Mouse (Mus musculus): Measurements from ENCODE around the gene Prss12.
"Not testable (repeated sequence)": the region's sequence is repeated elsewhere in the genome, so short reads cannot be mapped to it uniquely, and the experiment has no call there.

Gene Prss12

GRCm38 (mm10) chr3:123476833-123477232 is 30.1 kb downstream of the Prss12 start:
- no peak for DNase-seq (ENCODE audit: low spot score in 2 of 2)

GRCm38 (mm10) chr3:123481266-123481665 is 34.6 kb downstream of the Prss12 start:
- DNase-seq (ENCODE audit: low spot score in 2 of 2) = no peak

- DNase-seq (ENCODE audit: low spot score in 2 of 2) = no peak
Measured at GRCm38 (mm10) chr3:123491814-123492213, 45.1 kb downstream of the Prss12 start.

GRCm38 (mm10) chr3:123493163-123493562 is 46.5 kb downstream of the Prss12 start:
- no peak for DNase-seq (ENCODE audit: low spot score in 2 of 2)

GRCm38 (mm10) chr3:123495088-123495487 is 48.4 kb downstream of the Prss12 start:
- DNase-seq (ENCODE audit: low spot score in 2 of 2) = no peak

- no peak for DNase-seq (ENCODE audit: low spot score in 2 of 2)
Measured at GRCm38 (mm10) chr3:123498787-123499186, 52.1 kb downstream of the Prss12 start.

- not testable (repeated sequence) for DNase-seq (ENCODE audit: low spot score in 2 of 2)
Measured at GRCm38 (mm10) chr3:123501798-123502197, 55.1 kb downstream of the Prss12 start.

- no peak for DNase-seq (ENCODE audit: low spot score in 2 of 2)
Measured at GRCm38 (mm10) chr3:123503943-123504342, 57.2 kb downstream of the Prss12 start.

- DNase-seq (ENCODE audit: low spot score in 2 of 2) = no peak
Measured at GRCm38 (mm10) chr3:123504783-123505182, 58.1 kb downstream of the Prss12 start.

GRCm38 (mm10) chr3:123505778-123506667 is 59.3 kb downstream of the Prss12 start:
- DNase-seq (ENCODE audit: low spot score in 2 of 2) = no peak

GRCm38 (mm10) chr3:123506699-123507662 is 60.3 kb downstream of the Prss12 start:
- no peak for DNase-seq (ENCODE audit: low spot score in 2 of 2)

GRCm38 (mm10) chr3:123507663-123508055 is 60.9 kb downstream of the Prss12 start:
- no peak for DNase-seq (ENCODE audit: low spot score in 2 of 2)

- DNase-seq (ENCODE audit: low spot score in 2 of 2) = peak; percentile 96 to 98
Measured at GRCm38 (mm10) chr3:123508056-123508674, 61.5 kb downstream of the Prss12 start.

- no peak for DNase-seq (ENCODE audit: low spot score in 2 of 2)
Measured at GRCm38 (mm10) chr3:123508675-123509376, 62.1 kb downstream of the Prss12 start.

GRCm38 (mm10) chr3:123511818-123512217 is 65.1 kb downstream of the Prss12 start:
- DNase-seq (ENCODE audit: low spot score in 2 of 2) = no peak

- DNase-seq (ENCODE audit: low spot score in 2 of 2) = no peak
Measured at GRCm38 (mm10) chr3:123514886-123515285, 68.2 kb downstream of the Prss12 start.

GRCm38 (mm10) chr3:123515600-123516359 is 69.1 kb downstream of the Prss12 start:
- peak in 1 of 2 experiments; percentile 24 for DNase-seq (ENCODE audit: low spot score in 2 of 2)

GRCm38 (mm10) chr3:123516784-123517183 is 70.1 kb downstream of the Prss12 start:
- peak in 1 of 2 experiments; percentile 43 for DNase-seq (ENCODE audit: low spot score in 2 of 2)

GRCm38 (mm10) chr3:123526313-123527067 is 79.8 kb downstream of the Prss12 start:
- no peak for DNase-seq (ENCODE audit: low spot score in 2 of 2)

Data from frontal cortex, postnatal 25 days (tissue).